Mouse (Mus musculus): Measurements from ENCODE around the gene Cyp19a1.
A peak's percentile ranks its signal among the peaks of the same experiment; 100 is the strongest.

Gene Cyp19a1

GRCm38 (mm10) chr9:54180216-54180615, 87.7 kb downstream of the Cyp19a1 start:
- DNase-seq (ENCODE audit: low spot score in 2 of 2) = no peak

- peak; percentile 15 to 49 for DNase-seq (ENCODE audit: low spot score in 2 of 2)
Observed at GRCm38 (mm10) chr9:54169489-54169888, 98.4 kb downstream of the Cyp19a1 start.

- DNase-seq (ENCODE audit: low spot score in 2 of 2) = no peak
Observed at GRCm38 (mm10) chr9:54168425-54168824, 99.5 kb downstream of the Cyp19a1 start.

- no peak for DNase-seq (ENCODE audit: low spot score in 2 of 2)
Observed at GRCm38 (mm10) chr9:54163117-54163516, 104.8 kb downstream of the Cyp19a1 start.

- no peak for DNase-seq (ENCODE audit: low spot score in 2 of 2)
Observed at GRCm38 (mm10) chr9:54153679-54154078, 114.2 kb downstream of the Cyp19a1 start.

GRCm38 (mm10) chr9:54139191-54139590, 128.7 kb downstream of the Cyp19a1 start:
- no peak for DNase-seq (ENCODE audit: low spot score in 2 of 2)

Data from frontal cortex, postnatal 36 days (tissue).